Comparison of ENCODE assay signal across 8 mouse cellular contexts in genomic region chr13:41737628-41738309, GRCm38 (mm10).
DNase-seq lines count a peak whose midpoint lies in the region; ATAC-seq and TF ChIP-seq lines count a peak whose summit lies in the region.

No protein-coding gene starts in this region.

- no peak for TF ChIP-seq CTCF in lung, adult 2 months (IDR thresholded peaks at IDR 0.05; ENCODE audit: insufficient read depth, low read length)

- no peaks in the 10 kb centered on the region for H3K27me3 ChIP-seq in forebrain, embryonic 13.5 days
- no peaks in the 10 kb centered on the region for H3K27me3 ChIP-seq in midbrain, embryonic 15.5 days (replicated peaks)

- H3K4me1 ChIP-seq in lung, adult 2 months (ENCODE audit: control insufficient read depth, insufficient read depth, low read length), result no peaks in the 10 kb centered on the region
- peaks cover 9% of the 10 kb centered on the region for H3K4me1 ChIP-seq in forebrain, embryonic 13.5 days
- no peaks in the 10 kb centered on the region for H3K4me1 ChIP-seq in midbrain, embryonic 15.5 days

- peak; percentile 93 for ATAC-seq in forebrain, embryonic 13.5 days
- peak; percentile 88 for ATAC-seq in midbrain, embryonic 15.5 days (replicated peaks)

- no peaks in the 10 kb centered on the region for H3K9me3 ChIP-seq in forebrain, embryonic 13.5 days (replicated peaks)
- H3K9me3 ChIP-seq in midbrain, embryonic 15.5 days, result no peaks in the 10 kb centered on the region

- WGBS in lung, adult 2 months, result 41% methylated on average over 10 of the region's 10 CpGs
- WGBS in forebrain, embryonic 13.5 days, result 33% methylated on average over 10 of the region's 10 CpGs
- 31% methylated on average over 10 of the region's 10 CpGs for WGBS in midbrain, embryonic 15.5 days

- no peak overlapping the region for H3K9ac ChIP-seq in forebrain, embryonic 13.5 days
- H3K9ac ChIP-seq in midbrain, embryonic 15.5 days, result no peak overlapping the region

- peak; percentile 16 to 19 for DNase-seq in lung, adult 18-20 months
- no peak for DNase-seq in lung, adult 2 months
- DNase-seq in heart, postnatal 4 days, result peak; percentile 66
- DNase-seq in natural killer cell, adult 2 months (ENCODE audit: low spot score in 2 of 2), result no peak
- DNase-seq in yolk sac, embryonic 10.5 days (ENCODE audit: low spot score), result no peak
- DNase-seq in ovary, postnatal 10 days (ENCODE audit: low spot score), result no peak

- TF ChIP-seq POLR2A in lung, adult 2 months (IDR thresholded peaks at IDR 0.05; ENCODE audit: borderline replicate concordance, extremely low read depth, low read depth, low read length), result no peak

- H3K36me3 ChIP-seq in forebrain, embryonic 13.5 days (ENCODE audit: poor library complexity, severe bottlenecking), result no peaks in the 10 kb centered on the region
- H3K36me3 ChIP-seq in midbrain, embryonic 15.5 days (replicated peaks), result no peaks in the 10 kb centered on the region

- H3K4me2 ChIP-seq in forebrain, embryonic 13.5 days, result 0 out of 2 replicates have a peak overlapping the region, but pooled peaks have one; percentile 5
- H3K4me2 ChIP-seq in midbrain, embryonic 15.5 days, result no peak overlapping the region

- no peak overlapping the region for H3K4me3 ChIP-seq in lung, adult 2 months (replicated peaks; ENCODE audit: extremely low read depth, low read depth, low read length)
- no peak overlapping the region for H3K4me3 ChIP-seq in forebrain, embryonic 13.5 days
- H3K4me3 ChIP-seq in midbrain, embryonic 15.5 days, result no peak overlapping the region

- H3K27ac ChIP-seq in forebrain, embryonic 13.5 days, result peak overlapping the region; percentile 41
- H3K27ac ChIP-seq in midbrain, embryonic 15.5 days, result peak overlapping the region; percentile 14; the same call in 1 of the 2 replicates

Comparison
In these comparisons a context has a peak if more than half of its experiments do, and no peak if none do; other contexts are left out.
1. DNase-seq: peak in lung, adult 18-20 months (2 of 2) and heart, postnatal 4 days (single experiment); none in lung, adult 2 months (single experiment), natural killer cell, adult 2 months (0 of 2), yolk sac, embryonic 10.5 days (single experiment) and ovary, postnatal 10 days (single experiment).